Mouse (Mus musculus): ENCODE data around the gene Csnk2b.

DNA sequence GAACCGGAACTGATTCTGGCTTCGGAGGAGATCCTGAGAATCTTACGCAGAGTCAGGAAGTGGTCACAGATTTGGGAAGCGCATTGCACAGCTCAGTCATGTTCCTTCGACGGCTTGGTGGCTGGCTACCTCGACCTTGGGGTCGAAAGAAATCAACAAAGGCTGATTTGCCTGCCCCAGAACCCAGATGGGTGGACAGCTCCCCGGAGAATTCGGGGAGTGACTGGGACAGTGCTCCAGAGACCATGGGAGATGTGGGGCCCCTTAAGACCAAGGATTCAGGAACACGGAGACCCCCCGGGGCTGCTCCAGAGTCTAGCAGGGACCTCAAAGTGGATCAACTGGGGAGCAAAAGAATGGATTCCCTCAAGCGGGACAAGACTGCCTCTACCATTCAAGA, 5.2 kb upstream of the Csnk2b start:
- TF ChIP-seq POLR2A (IDR thresholded peaks at IDR 0.05; ENCODE audit: insufficient read depth, low read depth, low read length) (no peak), CTCF (IDR thresholded peaks at IDR 0.05; ENCODE audit: insufficient read depth, low read depth, low read length) (no peak)

Measured in olfactory bulb, adult 2 months (tissue).